Mouse (Mus musculus) midbrain, postnatal 0 days (tissue): ENCODE data around the gene Ptrh1. TPM values are rescaled to one million over a fixed set of nuclear protein-coding genes. Genes with fewer than 3 reads are reported as not detected.

ENCODE experiments used
- ATAC-seq: fragments of 200-750 bp; cut with Nextera tagmentation; 2 replicates; pipeline ENCODE4 v1.8.0; 2017; ENCODE audit warnings: moderate number of reproducible peaks, mild to moderate bottlenecking, moderate TSS enrichment, moderate library complexity; ENCODE audit not compliant: low FRiP score
- DNase-seq: peaks from one replicate; pipeline ENCODE4 v3.0.0-alpha.2; 2015; ENCODE audit warnings: low spot score
- H3K27ac ChIP-seq: fragments of 300-500 bp; sonication (generic); 2 replicates; pipeline ENCODE4 v1.5.1; 2014; ENCODE audit warnings: low read depth, mild to moderate bottlenecking, low read length, mixed read lengths
- H3K27me3 ChIP-seq: fragments of 300-500 bp; sonication (generic); 2 replicates; pipeline ENCODE4 v1.6.1; 2014; ENCODE audit warnings: low read length, control low read depth, mixed read lengths; ENCODE audit not compliant: insufficient read depth
- H3K36me3 ChIP-seq: fragments of 300-500 bp; sonication (generic); 2 replicates; pipeline ENCODE4 v1.6.1; 2014; ENCODE audit warnings: low read length, control low read depth, mixed read lengths; ENCODE audit not compliant: insufficient read depth
- H3K4me1 ChIP-seq: fragments of 300-500 bp; sonication (generic); 2 replicates; pipeline ENCODE4 v1.6.1; 2014; ENCODE audit warnings: mild to moderate bottlenecking, control low read depth, antibody characterized with exemption, low read length, mixed read lengths; ENCODE audit not compliant: insufficient read depth
- H3K4me2 ChIP-seq: fragments of 300-500 bp; sonication (generic); 2 replicates; pipeline ENCODE4 v1.6.1; 2014; ENCODE audit warnings: low read depth, mild to moderate bottlenecking, low read length, mixed read lengths; ENCODE audit not compliant: poor library complexity, severe bottlenecking
- H3K4me3 ChIP-seq: fragments of 300-500 bp; sonication (generic); 2 replicates; pipeline ENCODE4 v1.5.1; 2014; ENCODE audit warnings: low read depth, mild to moderate bottlenecking, low read length, moderate library complexity
- H3K9ac ChIP-seq: fragments of 300-500 bp; sonication (generic); replicated peaks from 2 replicates; pipeline ENCODE4 v1.6.1; 2014; ENCODE audit warnings: mild to moderate bottlenecking, low read length, moderate library complexity, mixed read lengths; ENCODE audit not compliant: poor library complexity, severe bottlenecking
- H3K9me3 ChIP-seq: fragments of 300-500 bp; sonication (generic); 2 replicates; pipeline ENCODE4 v1.6.1; 2016; ENCODE audit warnings: low read length, control low read depth
- CTCF ChIP-seq: IDR thresholded peaks from 2 replicates; pipeline ENCODE4 v1.5.1; 2016; ENCODE audit warnings: antibody characterized with exemption, mild to moderate bottlenecking
- WGBS: fragments of 180-500 bp; shearing (Covaris S2); extraction: QIAGEN DNeasy Blood & Tissue Kit; methylation state at CpG from one replicate; pipeline ENCODE4 v1.1.7; 2014; 5-methylcytosine and 5-hydroxymethylcytosine counted together
- polyA plus RNA-seq: library from polyadenylated mRNA; unstranded; fragments of >200 nt; fragmentation: Nextera tagmentation; extraction: Ambion mirVana; gene quantifications from 2 replicates; pipeline ENCODE4 v1.2.1, GENCODE M21; 2015
- total RNA-seq: library from RNA; depleted of rRNA; stranded (reverse); fragments of >200 nt; gene quantifications from 2 replicates; pipeline ENCODE4 v1.2.3, GENCODE M21; 2014; rRNA removed

The Ptrh1 gene
- total RNA-seq (2.1 and 2.7 TPM in 2 replicates), polyA plus RNA-seq (3.8 and 3.9 TPM in 2 replicates)

- Histone ChIP-seq H3K4me2 (peak within 1 kb of the TSS; percentile 72), H3K27ac (peak within 1 kb of the TSS; percentile 55), H3K4me3 (peak within 1 kb of the TSS; percentile 54), H3K36me3 (no peaks in the 10 kb centered on the region), H3K4me1 (peaks cover 11% of the 10 kb centered on the region), H3K9me3 (no peaks in the 10 kb centered on the region), H3K9ac (peak within 1 kb of the TSS; percentile 42), H3K27me3 (no peaks in the 10 kb centered on the region)
- WGBS = under 1% methylated on average over 46 of the region's 46 CpGs
- ATAC-seq (peak; percentile 98), DNase-seq (peak; percentile 97)
- TF ChIP-seq CTCF = no peak
Measured at GRCm38 (mm10) chr2:32775359-32776074, at the start of gene Ptrh1, which contains the start of gene Ttc16. Gene Ptrh1, plus strand, starts transcription at chr2:32775786. Gene Ttc16, minus strand, starts transcription at chr2:32775633.

GRCm38 (mm10) chr2:32727435-32727834 is 48.2 kb upstream of the Ptrh1 start:
- ATAC-seq (peak; percentile 95), DNase-seq (peak; percentile 95)
- WGBS = 1% methylated on average over 16 of the region's 16 CpGs
- Histone ChIP-seq H3K27ac (peak overlapping the region; percentile 38; the same call in 1 of the 2 replicates), H3K27me3 (no peaks in the 10 kb centered on the region), H3K4me1 (no peaks in the 10 kb centered on the region), H3K9ac (peak overlapping the region; percentile 44; the same call in 1 of the 2 replicates), H3K4me3 (peak overlapping the region; percentile 27), H3K4me2 (peak overlapping the region; percentile 51), H3K9me3 (no peaks in the 10 kb centered on the region), H3K36me3 (no peaks in the 10 kb centered on the region)
- no peak for TF ChIP-seq CTCF

- Histone ChIP-seq H3K4me2 (peak overlapping the region; percentile 18), H3K4me1 (no peaks in the 10 kb centered on the region), H3K27ac (no peak overlapping the region), H3K4me3 (peak overlapping the region; percentile 6; the same call in 1 of the 2 replicates), H3K9ac (no peak overlapping the region), H3K9me3 (no peaks in the 10 kb centered on the region), H3K27me3 (no peaks in the 10 kb centered on the region), H3K36me3 (no peaks in the 10 kb centered on the region)
- TF ChIP-seq CTCF = no peak
- DNase-seq (no peak), ATAC-seq (no peak)
- WGBS = 60% methylated on average over 7 of the region's 7 CpGs
Measured at GRCm38 (mm10) chr2:32728463-32728862, 47.1 kb upstream of the Ptrh1 start.

- WGBS = 79% methylated on average over 4 of the region's 4 CpGs
- no peak overlapping the region for H3K4me3 ChIP-seq
- no peaks in the 10 kb centered on the region for H3K9me3 ChIP-seq
- no peak for ATAC-seq
- H3K9ac ChIP-seq = no peak overlapping the region
- no peaks in the 10 kb centered on the region for H3K27me3 ChIP-seq
- no peaks in the 10 kb centered on the region for H3K36me3 ChIP-seq
- TF ChIP-seq CTCF = no peak
- no peak overlapping the region for H3K27ac ChIP-seq
- DNase-seq = no peak
- H3K4me1 ChIP-seq = no peaks in the 10 kb centered on the region
- H3K4me2 ChIP-seq = 0 out of 2 replicates have a peak overlapping the region, but pooled peaks have one; percentile 2
Measured at GRCm38 (mm10) chr2:32729547-32729946, 46.0 kb upstream of the Ptrh1 start.

GRCm38 (mm10) chr2:32730854-32731253 is 44.7 kb upstream of the Ptrh1 start:
- Histone ChIP-seq H3K4me3 (no peak overlapping the region), H3K9me3 (no peaks in the 10 kb centered on the region), H3K27ac (no peak overlapping the region), H3K4me1 (no peaks in the 10 kb centered on the region), H3K9ac (no peak overlapping the region), H3K36me3 (no peaks in the 10 kb centered on the region), H3K4me2 (no peak overlapping the region), H3K27me3 (no peaks in the 10 kb centered on the region)
- ATAC-seq (no peak), DNase-seq (no peak)
- WGBS = 55% methylated on average over 11 of the region's 11 CpGs
- no peak for TF ChIP-seq CTCF

GRCm38 (mm10) chr2:32731911-32732310 is 43.7 kb upstream of the Ptrh1 start:
- no peak overlapping the region for H3K4me2 ChIP-seq
- H3K4me3 ChIP-seq = no peak overlapping the region
- H3K36me3 ChIP-seq = no peaks in the 10 kb centered on the region
- no peak for TF ChIP-seq CTCF
- ATAC-seq = no peak
- no peak overlapping the region; the same call in 1 of the 2 replicates for H3K9ac ChIP-seq
- 74% methylated on average over 4 of the region's 4 CpGs for WGBS
- no peak overlapping the region for H3K27ac ChIP-seq
- no peaks in the 10 kb centered on the region for H3K4me1 ChIP-seq
- H3K27me3 ChIP-seq = no peaks in the 10 kb centered on the region
- no peak for DNase-seq
- H3K9me3 ChIP-seq = no peaks in the 10 kb centered on the region
